In the genomic region with DNA sequence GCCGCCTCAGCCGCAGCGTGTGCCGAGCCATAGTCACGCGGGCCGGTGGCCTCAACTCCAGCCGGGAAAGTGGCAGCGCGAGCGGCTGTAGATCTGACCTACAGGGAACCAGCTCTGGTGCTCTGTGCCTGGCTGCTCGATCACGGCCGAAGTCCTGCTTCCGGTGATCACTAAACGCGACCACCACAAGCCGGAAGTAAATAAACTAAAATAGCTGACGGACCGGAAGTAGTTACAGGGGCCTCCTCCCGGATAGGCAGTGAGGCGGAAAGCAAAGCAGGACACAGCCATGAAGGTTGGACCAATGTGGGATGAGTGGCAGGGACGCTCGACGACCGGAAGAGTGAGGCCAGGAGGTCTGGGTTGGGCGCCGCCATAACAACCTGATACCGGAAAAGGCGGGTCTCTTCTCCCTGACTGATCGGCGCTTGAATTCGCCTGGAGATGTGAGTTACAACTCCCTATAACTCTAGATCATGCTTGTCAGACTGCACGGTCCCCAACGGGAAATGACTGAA, we compare ENCODE assay signal across 8 mouse cellular contexts. TPM values are rescaled to one million over a fixed set of nuclear protein-coding genes. Genes with fewer than 3 reads are reported as not detected.
A peak's percentile ranks its signal among the peaks of the same experiment; 100 is the strongest.
DNase-seq lines count a peak whose midpoint lies in the region; ATAC-seq lines count a peak whose summit lies in the region.

Gene Chchd5, plus strand, starts transcription at position 289 of the 518 bp plus-strand sequence.

- H3K4me2 ChIP-seq in hindbrain, embryonic 14.5 days (replicated peaks) = peak within 1 kb of the TSS; percentile 74

- peaks cover 13% of the 10 kb centered on the region for H3K4me1 ChIP-seq in hindbrain, embryonic 14.5 days (replicated peaks; ENCODE audit: control insufficient read depth, insufficient read depth, low read length)

- peak within 1 kb of the TSS; percentile 81 for H3K9ac ChIP-seq in hindbrain, embryonic 14.5 days

- peak within 1 kb of the TSS; percentile 86 for H3K27ac ChIP-seq in hindbrain, embryonic 14.5 days

- 0% methylated on average over 35 of the region's 35 CpGs for WGBS in hindbrain, embryonic 14.5 days

- peak; percentile 100 for ATAC-seq in hindbrain, embryonic 14.5 days (ENCODE audit: low FRiP score)

- no peaks in the 10 kb centered on the region for H3K27me3 ChIP-seq in hindbrain, embryonic 14.5 days (ENCODE audit: control insufficient read depth, insufficient read depth, low read length)

- peaks cover 47% of the 10 kb centered on the region for H3K36me3 ChIP-seq in hindbrain, embryonic 14.5 days (replicated peaks; ENCODE audit: control insufficient read depth, insufficient read depth)

- H3K4me3 ChIP-seq in hindbrain, embryonic 14.5 days (replicated peaks; ENCODE audit: low read length) = peak within 1 kb of the TSS; percentile 68

- peaks cover 10% of the 10 kb centered on the region; the same call in 1 of the 2 replicates for H3K9me3 ChIP-seq in hindbrain, embryonic 14.5 days (ENCODE audit: control insufficient read depth, low read length)

- DNase-seq in R1 (ENCODE audit: low read depth, low spot score) = peak; percentile 100
- peak; percentile 91 to 93 for DNase-seq in cerebellum, postnatal 25 days
- DNase-seq in frontal cortex, postnatal 25 days (ENCODE audit: low spot score in 2 of 2) = peak; percentile 73 to 86
- peak; percentile 93 for DNase-seq in hindbrain, embryonic 14.5 days (ENCODE audit: low spot score)
- DNase-seq in layer of hippocampus, postnatal 36 days = peak; percentile 91 to 95
- DNase-seq in lung, postnatal 36 days = peak; percentile 97
- DNase-seq in retina, postnatal 1 day = peak; percentile 99
- DNase-seq in urinary bladder, adult 18-20 months (ENCODE audit: low spot score in 2 of 2) = peak; percentile 79 to 93

RNA-seq across cellular contexts. Expression of gene Chchd5, which starts in this region (rescaled TPM):
- polyA plus RNA-seq in hindbrain, embryonic 14.5 days (2014; fragmentation: Nextera tagmentation; extraction: Ambion mirVana) = 22.4 and 24.3 TPM in 2 replicates
- total RNA-seq in layer of hippocampus, postnatal 36 days (2021) = 10 to 100 TPM; 10.8 to 12.4 TPM

Comparison
In these comparisons a context has a peak if more than half of its experiments do, and no peak if none do; other contexts are left out.
1. Peak in every context shown above with its lines: DNase-seq, ATAC-seq, H3K4me3 ChIP-seq and H3K27ac ChIP-seq.